Mouse (Mus musculus) E14TG2a.4 (cell line): ENCODE data around the gene Gga1.

ENCODE experiments used
- CTCF ChIP-seq: conservative IDR thresholded peaks from 2 replicates; pipeline ENCODE4 v1.5.1; 2014; ENCODE audit warnings: low read length
- NANOG ChIP-seq: IDR thresholded peaks from 2 replicates; pipeline ENCODE4 v1.6.1; 2014; ENCODE audit warnings: borderline replicate concordance, low read length, mixed read lengths

DNA sequence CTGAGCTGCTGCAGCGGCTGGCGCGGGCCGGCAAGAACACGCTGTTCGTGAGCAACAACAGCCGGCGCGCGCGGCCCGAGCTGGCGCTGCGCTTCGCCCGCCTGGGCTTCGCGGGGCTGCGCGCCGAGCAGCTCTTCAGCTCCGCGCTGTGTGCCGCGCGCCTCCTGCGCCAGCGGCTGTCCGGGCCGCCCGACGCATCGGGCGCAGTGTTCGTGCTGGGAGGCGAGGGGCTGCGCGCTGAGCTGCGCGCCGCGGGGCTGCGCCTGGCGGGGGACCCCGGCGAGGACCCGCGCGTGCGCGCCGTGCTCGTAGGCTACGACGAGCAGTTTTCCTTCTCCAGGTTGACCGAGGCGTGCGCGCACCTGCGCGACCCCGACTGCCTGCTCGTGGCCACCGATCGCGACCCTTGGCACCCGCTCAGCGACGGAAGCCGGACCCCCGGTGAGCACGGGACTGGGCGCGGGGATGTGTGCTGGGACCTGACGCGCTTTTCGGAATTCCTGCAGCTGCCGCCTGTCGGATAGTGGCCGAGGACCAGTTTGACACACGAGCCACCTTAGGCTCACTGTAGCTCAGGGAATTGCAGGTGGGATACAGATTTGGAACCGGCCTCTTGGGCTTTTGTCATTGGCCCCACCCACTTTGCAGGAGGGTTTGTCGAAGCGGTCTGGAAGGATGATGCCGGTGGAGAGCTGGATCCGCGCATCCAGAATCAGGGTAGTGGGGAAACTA lies 37.3 kb downstream of the Gga1 start:
- TF ChIP-seq CTCF: no peak
- TF ChIP-seq NANOG: no peak
